Mouse (Mus musculus) urinary bladder, postnatal 4 days (tissue): ENCODE data around the gene Zfp92.

Experiments
- DNase-seq, 2 experiments: peaks; one replicate each; pipeline ENCODE4 v3.0.0; 2021 to 2022; ENCODE audit warnings: low spot score in 2 of 2

Gene Zfp92

GRCm38 (mm10) chrX:73474340-73475165 is 63.7 kb downstream of the Zfp92 start:
- peak in 1 of 2 experiments; percentile 57 for DNase-seq

GRCm38 (mm10) chrX:73475658-73476256 is 64.9 kb downstream of the Zfp92 start:
- DNase-seq: no peak

GRCm38 (mm10) chrX:73476621-73477020 is 65.7 kb downstream of the Zfp92 start:
- peak in 1 of 2 experiments; percentile 50 for DNase-seq

GRCm38 (mm10) chrX:73477500-73477899 is 66.6 kb downstream of the Zfp92 start:
- DNase-seq: no peak
